Mouse (Mus musculus) cerebellum, adult 2 months (tissue): ENCODE measurements around the gene Hfe2.

Experiments
- CTCF ChIP-seq: fragments of 200-500 bp; IDR thresholded peaks from 2 replicates; pipeline ENCODE4 v1.5.1; 2011; ENCODE audit warnings: low read depth, mild to moderate bottlenecking, control low read depth, low read length, moderate library complexity, borderline replicate concordance; ENCODE audit not compliant: insufficient read depth
- POLR2A ChIP-seq: fragments of 200-500 bp; IDR thresholded peaks from 2 replicates; pipeline ENCODE4 v1.6.1; 2011; ENCODE audit warnings: low read length, control low read depth, borderline replicate concordance; ENCODE audit not compliant: insufficient read depth

DNA sequence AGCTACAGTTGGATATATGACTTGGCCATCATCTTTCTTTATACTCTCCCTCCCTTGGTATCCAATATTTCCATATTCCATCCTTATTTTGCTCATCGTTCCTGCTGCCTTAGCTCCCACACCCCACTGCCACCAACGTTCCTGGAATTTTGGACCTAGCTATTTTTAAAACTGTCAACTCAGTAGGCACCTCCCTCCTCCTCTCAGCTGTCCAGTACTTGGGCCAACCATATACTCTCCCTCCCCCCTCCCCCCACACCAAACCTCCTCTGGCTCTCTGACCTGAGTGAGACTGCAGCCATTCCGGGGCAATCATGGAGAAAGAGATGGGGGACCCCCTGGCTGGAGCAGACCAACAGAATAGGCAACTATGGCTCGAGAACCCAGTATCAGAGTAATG lies at the start of gene Hfe2:
- TF ChIP-seq POLR2A (no peak), CTCF (no peak)
